Mouse (Mus musculus) testis, adult 10 weeks (tissue): ENCODE results near the gene Gprc5a. TPM values are rescaled to one million over a fixed set of nuclear protein-coding genes. Genes with fewer than 3 reads are reported as not detected.

Source experiments
- polyA plus RNA-seq: library from polyadenylated mRNA; stranded (reverse); fragments of 350-450 nt; fragmentation: Illumina TruSeq; extraction: RNeasy Lipid Tissue Mini Kit (QIAGEN cat#74804); gene quantifications from one replicate; pipeline ENCODE4 v1.2.3, GENCODE M21; 2014; ENCODE audit warnings: low read depth, low replicate concordance

Gene Gprc5a
- not detected for polyA plus RNA-seq

GRCm38 (mm10) chr6:135065236-135065957 is at the start of gene Gprc5a:
TSS of gene Gprc5a (plus strand) at chr6:135065651.

GRCm38 (mm10) chr6:135118183-135118582 is 52.7 kb downstream of the Gprc5a start, which contains the start of gene Gprc5d:
TSS of gene Gprc5d (minus strand) at chr6:135118283.

Other genes with a start within 250 kb of the Gprc5a start
- 14.2 TPM for gene Crebl2, start 235.5 kb upstream of the Gprc5a start, polyA plus RNA-seq
- 13.3 TPM for gene Gpr19, start 167.1 kb upstream of the Gprc5a start, polyA plus RNA-seq
- gene Cdkn1b, start 145.2 kb upstream of the Gprc5a start, polyA plus RNA-seq, result 13.1 TPM
- gene Apold1, start 83.9 kb upstream of the Gprc5a start, polyA plus RNA-seq, result 0.56 TPM
- gene Ddx47, start 54.0 kb upstream of the Gprc5a start, polyA plus RNA-seq, result 73.5 TPM
- gene Gprc5d, start 52.6 kb downstream of the Gprc5a start, polyA plus RNA-seq, result not detected
- gene Fam234b, start 132.3 kb downstream of the Gprc5a start, polyA plus RNA-seq, result 10.4 TPM
- 1.2 TPM for gene Hebp1, start 132.4 kb downstream of the Gprc5a start, polyA plus RNA-seq
- 184 TPM for gene Gsg1, start 188.7 kb downstream of the Gprc5a start, polyA plus RNA-seq
- gene Pbp2, start 244.8 kb downstream of the Gprc5a start, polyA plus RNA-seq, result 233 TPM